Mouse (Mus musculus) neural tube, embryonic 11.5 days (tissue): ENCODE data around the gene Ttbk1. TPM values are rescaled to one million over a fixed set of nuclear protein-coding genes. Genes with fewer than 3 reads are reported as not detected.

Source experiments
- ATAC-seq: fragments of 200-750 bp; cut with Nextera tagmentation; 2 replicates; pipeline ENCODE4 v1.8.0; 2017; ENCODE audit warnings: moderate number of reproducible peaks, mild to moderate bottlenecking, moderate TSS enrichment, moderate library complexity; ENCODE audit not compliant: insufficient read depth, low FRiP score, low TSS enrichment
- DNase-seq: peaks from one replicate; pipeline ENCODE4 v3.0.0-alpha.2; 2015; ENCODE audit warnings: low spot score
- H3K27ac ChIP-seq: fragments of 300-500 bp; sonication (generic); 2 replicates; pipeline ENCODE4 v1.5.1; 2014; ENCODE audit warnings: low read depth, mild to moderate bottlenecking, low read length
- H3K27me3 ChIP-seq: fragments of 300-500 bp; sonication (generic); 2 replicates; pipeline ENCODE4 v1.6.1; 2014; ENCODE audit warnings: mild to moderate bottlenecking, low read length, mixed read lengths; ENCODE audit not compliant: control insufficient read depth, insufficient read depth
- H3K36me3 ChIP-seq: fragments of 300-500 bp; sonication (generic); 2 replicates; pipeline ENCODE4 v1.6.1; 2014; ENCODE audit warnings: mild to moderate bottlenecking, low read length, moderate library complexity, mixed read lengths; ENCODE audit not compliant: control insufficient read depth, insufficient read depth
- H3K4me1 ChIP-seq: fragments of 300-500 bp; sonication (generic); 2 replicates; pipeline ENCODE4 v1.6.1; 2014; ENCODE audit warnings: low read length, mixed read lengths; ENCODE audit not compliant: control insufficient read depth, insufficient read depth
- H3K4me2 ChIP-seq: fragments of 300-500 bp; sonication (generic); 2 replicates; pipeline ENCODE4 v1.6.1; 2014; ENCODE audit warnings: low read depth, mild to moderate bottlenecking, moderate library complexity
- H3K4me3 ChIP-seq: fragments of 300-500 bp; sonication (generic); 2 replicates; pipeline ENCODE4 v1.5.1; 2014; ENCODE audit warnings: low read depth, low read length
- H3K9ac ChIP-seq: fragments of 300-500 bp; sonication (generic); 2 replicates; pipeline ENCODE4 v1.6.1; 2014; ENCODE audit warnings: mild to moderate bottlenecking, low read length
- H3K9me3 ChIP-seq: fragments of 300-500 bp; sonication (generic); 2 replicates; pipeline ENCODE4 v1.6.1; 2016; ENCODE audit warnings: low read length; ENCODE audit not compliant: control insufficient read depth
- WGBS: fragments of 180-500 bp; shearing (Covaris S2); extraction: QIAGEN DNeasy Blood & Tissue Kit; methylation state at CpG from one replicate; pipeline ENCODE4 v1.1.7; 2014; 5-methylcytosine and 5-hydroxymethylcytosine counted together
- polyA plus RNA-seq: library from polyadenylated mRNA; unstranded; fragments of >200 nt; fragmentation: Nextera tagmentation; extraction: Ambion mirVana; gene quantifications from 2 replicates; pipeline ENCODE4 v1.2.1, GENCODE M21; 2014

Ttbk1 gene
- polyA plus RNA-seq, 1 experiment from 2014 or later: 3.1 TPM

GRCm38 (mm10) chr17:46418628-46419027 is 68.8 kb downstream of the Ttbk1 start:
- Histone ChIP-seq H3K9ac (no peak overlapping the region), H3K4me2 (no peak overlapping the region), H3K36me3 (0 out of 2 replicates have a peak, but pooled peaks cover 2% of the 10 kb centered on the region), H3K27ac (no peak overlapping the region), H3K9me3 (no peaks in the 10 kb centered on the region), H3K27me3 (no peaks in the 10 kb centered on the region), H3K4me3 (no peak overlapping the region), H3K4me1 (no peaks in the 10 kb centered on the region)
- DNase-seq: no peak
- WGBS: 84% methylated on average over 5 of the region's 5 CpGs
- ATAC-seq: no peak

- Histone ChIP-seq H3K4me3 (no peak overlapping the region), H3K4me1 (no peaks in the 10 kb centered on the region)
- ATAC-seq: no peak
Measured at GRCm38 (mm10) chr17:46408478-46408877, 79.0 kb downstream of the Ttbk1 start.

GRCm38 (mm10) chr17:46394631-46395030 is 92.8 kb downstream of the Ttbk1 start:
- Histone ChIP-seq H3K27ac (no peak overlapping the region), H3K9me3 (no peaks in the 10 kb centered on the region), H3K4me1 (no peaks in the 10 kb centered on the region), H3K27me3 (no peaks in the 10 kb centered on the region), H3K36me3 (peaks cover 2% of the 10 kb centered on the region; the same call in 1 of the 2 replicates), H3K9ac (no peak overlapping the region), H3K4me2 (no peak overlapping the region), H3K4me3 (no peak overlapping the region)
- no peak for DNase-seq
- 96% methylated on average over 1 of the region's 1 CpGs for WGBS
- ATAC-seq: no peak

More at GRCm38 (mm10) chr17:46408478-46408877, 79.0 kb downstream of the Ttbk1 start:
- Histone ChIP-seq H3K27me3 (no peaks in the 10 kb centered on the region), H3K4me2 (no peak overlapping the region), H3K27ac (no peak overlapping the region), H3K9me3 (no peaks in the 10 kb centered on the region), H3K36me3 (peaks cover 10% of the 10 kb centered on the region), H3K9ac (no peak overlapping the region)
- 41% methylated on average over 3 of the region's 3 CpGs for WGBS
- DNase-seq: no peak

- peak; percentile 45 for DNase-seq
- H3K9ac ChIP-seq: no peak overlapping the region
- no peak overlapping the region for H3K4me2 ChIP-seq
- no peaks in the 10 kb centered on the region for H3K27me3 ChIP-seq
- no peaks in the 10 kb centered on the region for H3K9me3 ChIP-seq
- H3K36me3 ChIP-seq: 0 out of 2 replicates have a peak, but pooled peaks cover 2% of the 10 kb centered on the region
- ATAC-seq: no peak
- H3K4me3 ChIP-seq: no peak overlapping the region
- H3K4me1 ChIP-seq: no peaks in the 10 kb centered on the region
- no peak overlapping the region for H3K27ac ChIP-seq
- WGBS: 44% methylated on average over 2 of the region's 2 CpGs
Measured at GRCm38 (mm10) chr17:46393012-46393411, 94.5 kb downstream of the Ttbk1 start.

Other genes starting within 250 kb of the Ttbk1 start
- gene Polr1c, start 239.6 kb downstream of the Ttbk1 start, polyA plus RNA-seq: 105 TPM in 2 replicates
- 79.4 and 89.9 TPM in 2 replicates for gene Yipf3, start 239.6 kb downstream of the Ttbk1 start, polyA plus RNA-seq
- 1.7 and 2.8 TPM in 2 replicates for gene Lrrc73, start 234.1 kb downstream of the Ttbk1 start, polyA plus RNA-seq
- gene Tjap1, start 204.6 kb downstream of the Ttbk1 start, polyA plus RNA-seq: 47.6 and 48.8 TPM in 2 replicates
- gene Dlk2, start 190.3 kb downstream of the Ttbk1 start, polyA plus RNA-seq: 1.1 and 1.3 TPM in 2 replicates
- 5.5 and 8.4 TPM in 2 replicates for gene Abcc10, start 159.3 kb downstream of the Ttbk1 start, polyA plus RNA-seq
- gene Zfp318, start 103.9 kb downstream of the Ttbk1 start, polyA plus RNA-seq: 15.0 and 15.8 TPM in 2 replicates
- 0.24 and 0.74 TPM in 2 replicates for gene Crip3, start 58.7 kb downstream of the Ttbk1 start, polyA plus RNA-seq
- not detected in 2 replicates for gene Slc22a7, start 49.2 kb downstream of the Ttbk1 start, polyA plus RNA-seq
- 55.3 and 64.9 TPM in 2 replicates for gene Dnph1, start 9.0 kb upstream of the Ttbk1 start, polyA plus RNA-seq
- gene Cul9, start 58.7 kb upstream of the Ttbk1 start, polyA plus RNA-seq: 4.4 and 5.4 TPM in 2 replicates
- gene Srf, start 68.5 kb upstream of the Ttbk1 start, polyA plus RNA-seq: 5.9 and 7.7 TPM in 2 replicates
- 32.9 and 35.8 TPM in 2 replicates for gene Ptk7, start 141.8 kb upstream of the Ttbk1 start, polyA plus RNA-seq
- 36.4 and 38.4 TPM in 2 replicates for gene Klc4, start 158.3 kb upstream of the Ttbk1 start, polyA plus RNA-seq
- 104 and 113 TPM in 2 replicates for gene Mrpl2, start 158.6 kb upstream of the Ttbk1 start, polyA plus RNA-seq
- 31.7 and 37.0 TPM in 2 replicates for gene Cul7, start 162.7 kb upstream of the Ttbk1 start, polyA plus RNA-seq
- 49.8 and 53.5 TPM in 2 replicates for gene Rrp36, start 186.7 kb upstream of the Ttbk1 start, polyA plus RNA-seq
- 179 and 180 TPM in 2 replicates for gene Mea1, start 191.1 kb upstream of the Ttbk1 start, polyA plus RNA-seq
- 130 TPM in 2 replicates for gene Klhdc3, start 193.2 kb upstream of the Ttbk1 start, polyA plus RNA-seq
- gene Ppp2r5d, start 217.4 kb upstream of the Ttbk1 start, polyA plus RNA-seq: 119 and 124 TPM in 2 replicates
- gene Pex6, start 223.8 kb upstream of the Ttbk1 start, polyA plus RNA-seq: 18.5 and 21.5 TPM in 2 replicates
- 0.37 TPM in 1 of 2 replicates, not detected in the other for gene Gnmt, start 241.5 kb upstream of the Ttbk1 start, polyA plus RNA-seq